Mouse (Mus musculus): ENCODE data around the gene Lmtk3. TPM values are rescaled to one million over a fixed set of nuclear protein-coding genes. Genes with fewer than 3 reads are reported as not detected.

The Lmtk3 gene
- polyA plus RNA-seq, 1 experiment from 2014 or later: 1.1 TPM

DNA sequence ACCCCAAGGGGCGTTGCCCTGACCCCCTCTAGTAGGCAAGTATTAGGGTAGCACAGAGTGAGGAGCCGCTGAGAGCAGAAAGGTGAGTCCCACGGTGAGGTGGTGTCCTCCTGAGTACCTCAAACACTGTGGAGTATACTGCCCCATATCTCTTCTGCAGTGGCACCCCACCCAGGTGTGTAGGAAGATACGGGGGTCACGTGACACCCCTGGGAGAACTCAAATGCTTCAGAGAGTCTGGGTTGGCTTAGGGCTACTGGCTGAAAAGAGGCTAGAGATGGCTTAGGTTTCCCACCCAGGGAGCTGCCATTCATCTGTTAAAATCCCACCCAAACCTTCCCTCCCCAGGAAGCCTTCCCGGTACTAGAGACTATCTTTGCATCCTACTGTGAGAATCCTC is 13.4 kb downstream of the Lmtk3 start:
- 0 out of 2 replicates have a peak, but pooled peaks cover 3% of the 10 kb centered on the region for H3K27me3 ChIP-seq (replicated peaks)
- H3K27ac ChIP-seq: no peak overlapping the region
- 0 out of 2 replicates have a peak, but pooled peaks cover 3% of the 10 kb centered on the region for H3K36me3 ChIP-seq
- 59% methylated on average over 6 of the region's 6 CpGs for WGBS
- ATAC-seq (ENCODE audit: insufficient read depth, low FRiP score, low read depth): no peak
- H3K4me3 ChIP-seq (replicated peaks): no peak overlapping the region
- H3K4me2 ChIP-seq: peak overlapping the region; percentile 93
- no peak overlapping the region for H3K9ac ChIP-seq
- peaks cover 18% of the 10 kb centered on the region for H3K4me1 ChIP-seq
- no peaks in the 10 kb centered on the region for H3K9me3 ChIP-seq

DNA sequence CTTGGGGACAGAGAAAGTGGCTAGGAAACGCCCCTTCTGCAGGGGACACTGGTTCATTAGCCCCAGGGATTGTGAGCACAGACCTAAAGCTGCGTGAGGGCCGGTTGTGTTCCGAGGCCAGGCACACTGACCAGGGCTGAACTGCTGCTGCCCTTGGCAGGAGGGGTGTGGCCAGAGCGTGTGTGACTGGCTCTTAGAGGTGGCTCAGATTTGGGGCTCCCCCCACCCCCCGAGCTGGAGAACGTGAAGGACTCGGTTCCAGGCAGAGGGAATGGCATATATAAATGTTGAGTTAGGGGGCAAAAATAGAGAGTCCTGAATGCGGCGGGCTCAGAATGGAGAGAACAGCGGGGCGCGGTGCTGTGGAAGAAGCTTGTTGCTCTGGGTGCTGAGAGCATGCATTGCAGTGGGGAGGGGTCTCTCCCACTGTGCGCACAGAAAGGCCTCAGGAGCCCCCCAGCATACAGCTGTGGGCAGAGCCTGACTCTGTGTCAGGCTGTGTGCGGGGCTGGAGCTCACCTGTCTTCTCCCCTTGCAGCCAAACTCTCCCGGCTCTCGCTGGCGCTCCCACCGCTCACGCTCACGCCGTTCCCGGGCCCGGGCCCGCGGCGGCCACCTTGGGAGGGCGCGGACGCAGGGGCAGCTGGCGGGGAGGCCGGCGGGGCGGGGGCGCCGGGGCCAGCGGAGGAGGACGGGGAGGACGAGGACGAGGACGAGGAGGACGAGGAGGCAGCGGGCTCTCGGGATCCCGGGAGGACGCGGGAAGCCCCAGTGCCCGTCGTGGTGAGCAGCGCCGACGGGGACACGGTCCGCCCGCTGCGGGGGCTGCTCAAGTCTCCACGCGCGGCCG is 14.3 kb downstream of the Lmtk3 start:
- Histone ChIP-seq H3K9me3 (no peaks in the 10 kb centered on the region), H3K4me3 (replicated peaks) (peak overlapping the region; percentile 48), H3K27me3 (replicated peaks) (0 out of 2 replicates have a peak, but pooled peaks cover 3% of the 10 kb centered on the region), H3K4me2 (peak overlapping the region; percentile 93), H3K9ac (peak overlapping the region; percentile 37; the same call in 1 of the 2 replicates), H3K36me3 (no peaks in the 10 kb centered on the region), H3K27ac (no peak overlapping the region), H3K4me1 (peaks cover 18% of the 10 kb centered on the region)
- no peak; the same call in 1 of the 2 replicates for ATAC-seq (ENCODE audit: insufficient read depth, low FRiP score, low read depth)
- 3% methylated on average over 59 of the region's 60 CpGs for WGBS

DNA sequence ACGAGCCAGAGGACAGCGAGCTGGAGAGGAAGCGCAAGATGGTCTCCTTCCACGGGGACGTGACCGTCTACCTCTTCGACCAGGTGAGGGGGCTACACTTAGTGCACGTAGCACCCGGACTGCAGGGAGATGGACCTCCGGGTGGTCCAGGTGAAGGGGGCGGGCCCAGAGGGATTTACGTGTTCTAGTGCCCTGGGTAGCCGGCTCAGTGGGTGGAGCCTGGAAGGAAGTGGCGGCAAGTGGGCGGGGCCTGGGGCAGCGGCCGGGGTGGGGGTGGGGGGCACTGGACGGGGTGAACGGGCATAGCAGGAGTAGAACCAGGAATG is 14.9 kb downstream of the Lmtk3 start:
- no peak for ATAC-seq (ENCODE audit: insufficient read depth, low FRiP score, low read depth)
- Histone ChIP-seq H3K9ac (peak overlapping the region; percentile 37; the same call in 1 of the 2 replicates), H3K27me3 (replicated peaks) (0 out of 2 replicates have a peak, but pooled peaks cover 3% of the 10 kb centered on the region), H3K9me3 (no peaks in the 10 kb centered on the region), H3K27ac (no peak overlapping the region), H3K4me3 (replicated peaks) (peak overlapping the region; percentile 48), H3K4me1 (peaks cover 18% of the 10 kb centered on the region), H3K36me3 (no peaks in the 10 kb centered on the region), H3K4me2 (peak overlapping the region; percentile 93)
- WGBS: 6% methylated on average over 19 of the region's 19 CpGs

DNA sequence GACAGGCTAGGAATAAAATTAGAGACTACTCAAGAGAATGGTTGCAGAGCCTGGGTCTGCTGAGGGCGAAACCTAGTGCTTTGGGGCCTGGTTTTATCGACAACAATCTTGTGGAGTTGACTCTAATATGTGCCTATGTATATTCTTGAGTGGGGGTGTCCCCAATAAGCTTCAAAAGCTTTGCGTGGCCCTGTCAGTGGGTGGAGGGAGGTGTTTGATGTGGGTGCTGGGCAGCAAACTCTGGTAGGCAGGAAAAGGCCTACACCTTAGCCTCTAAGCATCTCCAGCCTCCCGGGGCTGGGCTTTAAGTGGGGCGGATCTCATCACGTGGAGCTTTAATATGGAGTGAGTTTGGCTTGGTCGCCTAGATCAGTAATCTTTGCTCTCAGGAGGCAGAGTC is 15.4 kb downstream of the Lmtk3 start:
- Histone ChIP-seq H3K4me3 (replicated peaks) (peak overlapping the region; percentile 48), H3K27ac (no peak overlapping the region), H3K4me1 (peaks cover 18% of the 10 kb centered on the region), H3K4me2 (peak overlapping the region; percentile 93; the same call in 1 of the 2 replicates), H3K9ac (no peak overlapping the region), H3K27me3 (replicated peaks) (0 out of 2 replicates have a peak, but pooled peaks cover 3% of the 10 kb centered on the region), H3K36me3 (no peaks in the 10 kb centered on the region), H3K9me3 (no peaks in the 10 kb centered on the region)
- 53% methylated on average over 7 of the region's 7 CpGs for WGBS
- no peak for ATAC-seq (ENCODE audit: insufficient read depth, low FRiP score, low read depth)

DNA sequence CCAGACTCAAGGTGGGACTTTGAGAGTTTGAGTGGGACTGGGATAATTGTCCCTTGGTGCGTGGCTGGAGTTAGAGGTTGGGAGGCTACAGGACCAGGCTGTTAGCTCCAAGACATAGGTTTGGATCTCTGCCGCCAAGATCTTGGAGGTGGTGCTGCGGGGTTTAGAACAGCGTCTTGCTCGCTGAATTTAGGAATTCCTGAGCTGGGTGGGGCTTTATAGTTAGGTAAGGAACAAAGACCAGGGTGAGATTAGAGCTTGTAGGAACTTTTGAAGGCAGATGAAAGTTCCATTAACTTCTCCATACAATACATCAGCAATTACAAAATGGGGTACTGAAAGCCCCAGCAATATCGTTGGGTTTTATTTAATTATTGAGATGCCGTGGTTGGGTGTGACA is 16.5 kb downstream of the Lmtk3 start:
- Histone ChIP-seq H3K27me3 (replicated peaks) (0 out of 2 replicates have a peak, but pooled peaks cover 3% of the 10 kb centered on the region), H3K4me3 (replicated peaks) (peak overlapping the region; percentile 29), H3K9me3 (no peaks in the 10 kb centered on the region), H3K36me3 (no peaks in the 10 kb centered on the region), H3K9ac (no peak overlapping the region), H3K4me2 (peak overlapping the region; percentile 60), H3K4me1 (peaks cover 18% of the 10 kb centered on the region), H3K27ac (no peak overlapping the region)
- no peak for ATAC-seq (ENCODE audit: insufficient read depth, low FRiP score, low read depth)
- WGBS: 40% methylated on average over 7 of the region's 7 CpGs

DNA sequence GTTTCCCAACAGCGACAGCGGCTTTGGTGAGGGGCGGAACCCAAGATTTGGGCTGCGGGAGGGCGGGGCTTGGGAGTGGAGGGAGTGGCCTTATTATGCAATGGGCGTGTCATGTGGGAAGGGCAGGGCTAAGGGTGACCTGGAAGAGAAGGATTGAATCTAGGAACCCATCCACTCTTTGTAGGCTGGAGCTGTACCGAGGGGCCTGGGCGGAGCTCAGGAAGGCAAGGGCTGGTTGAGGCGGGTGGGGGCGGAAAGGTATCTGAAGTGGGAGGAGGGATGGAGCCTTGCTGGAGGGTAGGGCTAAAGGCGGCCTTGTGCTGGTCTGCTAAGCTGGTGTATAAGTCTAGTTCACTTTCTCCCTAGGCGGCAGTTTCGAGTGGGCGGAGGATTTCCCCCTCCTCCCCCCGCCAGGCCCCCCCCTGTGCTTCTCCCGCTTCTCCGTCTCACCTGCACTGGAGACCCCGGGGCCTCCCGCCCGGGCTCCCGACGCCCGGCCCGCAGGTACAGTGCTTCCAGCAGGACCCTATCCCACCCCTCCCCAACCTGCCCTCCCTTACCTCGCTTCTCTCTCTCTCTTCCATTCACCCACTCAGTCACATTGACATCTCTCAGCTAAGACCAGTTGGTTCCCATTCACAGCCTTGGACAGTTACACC is 17.1 kb downstream of the Lmtk3 start:
- peak overlapping the region; percentile 9; the same call in 1 of the 2 replicates for H3K27ac ChIP-seq
- H3K27me3 ChIP-seq (replicated peaks): 0 out of 2 replicates have a peak, but pooled peaks cover 3% of the 10 kb centered on the region
- no peaks in the 10 kb centered on the region for H3K9me3 ChIP-seq
- peak; percentile 63 for ATAC-seq (ENCODE audit: insufficient read depth, low FRiP score, low read depth)
- peak overlapping the region; percentile 29 for H3K4me3 ChIP-seq (replicated peaks)
- H3K4me2 ChIP-seq: peak overlapping the region; percentile 60
- no peak overlapping the region for H3K9ac ChIP-seq
- H3K36me3 ChIP-seq: no peaks in the 10 kb centered on the region
- 15% methylated on average over 22 of the region's 25 CpGs for WGBS
- H3K4me1 ChIP-seq: peaks cover 18% of the 10 kb centered on the region

DNA sequence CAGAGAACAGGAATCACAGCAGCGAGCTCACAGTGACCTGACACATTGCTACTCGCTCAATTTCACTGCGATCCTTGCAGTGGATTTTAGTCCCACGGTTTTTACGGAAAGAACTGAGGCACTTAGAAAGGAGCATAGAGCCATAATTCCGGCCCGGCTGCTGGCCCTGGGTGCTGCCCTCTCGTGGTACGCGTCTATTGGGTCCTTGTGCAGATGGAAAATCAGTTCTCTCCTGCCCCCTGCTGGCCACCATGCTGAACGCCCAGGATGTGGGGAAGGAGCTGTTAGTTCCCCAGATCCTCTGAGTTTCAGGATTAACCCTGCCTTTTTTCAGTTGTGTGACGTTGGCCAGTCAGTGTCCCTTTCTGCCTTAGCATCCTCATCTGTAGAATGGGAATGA is 17.8 kb downstream of the Lmtk3 start:
- H3K36me3 ChIP-seq: no peaks in the 10 kb centered on the region
- ATAC-seq (ENCODE audit: insufficient read depth, low FRiP score, low read depth): peak; percentile 66; the same call in 1 of the 2 replicates
- H3K9ac ChIP-seq: no peak overlapping the region
- WGBS: 4% methylated on average over 12 of the region's 12 CpGs
- no peaks in the 10 kb centered on the region for H3K9me3 ChIP-seq
- peak overlapping the region; percentile 29 for H3K4me3 ChIP-seq (replicated peaks)
- H3K27me3 ChIP-seq (replicated peaks): 0 out of 2 replicates have a peak, but pooled peaks cover 3% of the 10 kb centered on the region
- peak overlapping the region; percentile 60 for H3K4me2 ChIP-seq
- H3K27ac ChIP-seq: peak overlapping the region; percentile 9; the same call in 1 of the 2 replicates
- H3K4me1 ChIP-seq: peaks cover 18% of the 10 kb centered on the region

DNA sequence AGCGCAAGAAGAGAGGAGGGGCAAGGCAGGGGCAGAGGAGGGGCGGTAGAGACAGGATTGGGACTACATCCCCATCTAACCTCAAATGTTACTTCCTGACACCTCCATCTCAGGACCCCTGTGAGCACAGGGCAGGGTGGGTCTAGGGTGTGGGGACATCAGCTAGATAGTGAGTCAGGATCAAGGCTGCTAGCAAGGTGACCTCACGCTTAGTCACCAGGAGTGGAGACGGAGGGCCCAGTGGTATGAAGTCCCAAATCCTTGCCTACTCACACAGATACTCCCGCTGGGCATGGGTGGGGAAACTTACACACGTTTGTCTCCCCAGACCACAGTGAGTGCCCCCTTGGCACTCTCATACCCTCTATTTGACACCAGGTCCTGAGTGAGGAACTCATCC is 19.0 kb downstream of the Lmtk3 start:
- Histone ChIP-seq H3K4me2 (no peak overlapping the region), H3K4me3 (replicated peaks) (no peak overlapping the region), H3K4me1 (peaks cover 18% of the 10 kb centered on the region), H3K9me3 (no peaks in the 10 kb centered on the region), H3K9ac (no peak overlapping the region), H3K27ac (no peak overlapping the region), H3K36me3 (0 out of 2 replicates have a peak, but pooled peaks cover 6% of the 10 kb centered on the region), H3K27me3 (replicated peaks) (0 out of 2 replicates have a peak, but pooled peaks cover 3% of the 10 kb centered on the region)
- ATAC-seq (ENCODE audit: insufficient read depth, low FRiP score, low read depth): no peak
- WGBS: 90% methylated on average over 6 of the region's 6 CpGs

DNA sequence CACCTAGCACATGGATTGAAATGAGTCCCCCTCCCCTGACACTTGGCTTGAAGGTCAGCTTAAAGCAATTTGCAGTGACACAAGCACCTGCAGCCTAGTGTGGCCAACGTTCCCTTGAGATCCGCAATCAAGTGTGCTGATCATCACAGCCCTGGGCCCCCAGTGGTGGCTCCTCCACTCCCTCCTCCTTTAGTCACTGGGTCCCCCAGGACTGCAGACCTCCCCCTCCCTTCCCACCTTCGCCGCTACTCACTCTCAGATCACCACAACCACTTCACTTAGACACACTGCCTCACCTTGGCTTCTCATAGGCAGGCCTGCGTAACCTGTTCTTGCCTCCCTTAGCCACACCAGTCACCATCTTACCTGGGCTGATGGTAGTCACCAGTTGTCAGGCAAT is 22.4 kb downstream of the Lmtk3 start:
- H3K4me1 ChIP-seq: 0 out of 2 replicates have a peak, but pooled peaks cover 3% of the 10 kb centered on the region
- H3K36me3 ChIP-seq: peaks cover 39% of the 10 kb centered on the region
- H3K4me2 ChIP-seq: no peak overlapping the region
- no peaks in the 10 kb centered on the region for H3K9me3 ChIP-seq
- no peak overlapping the region for H3K4me3 ChIP-seq (replicated peaks)
- no peaks in the 10 kb centered on the region for H3K27me3 ChIP-seq (replicated peaks)
- 61% methylated on average over 5 of the region's 5 CpGs for WGBS
- H3K9ac ChIP-seq: no peak overlapping the region
- no peak overlapping the region for H3K27ac ChIP-seq
- ATAC-seq (ENCODE audit: insufficient read depth, low FRiP score, low read depth): no peak

DNA sequence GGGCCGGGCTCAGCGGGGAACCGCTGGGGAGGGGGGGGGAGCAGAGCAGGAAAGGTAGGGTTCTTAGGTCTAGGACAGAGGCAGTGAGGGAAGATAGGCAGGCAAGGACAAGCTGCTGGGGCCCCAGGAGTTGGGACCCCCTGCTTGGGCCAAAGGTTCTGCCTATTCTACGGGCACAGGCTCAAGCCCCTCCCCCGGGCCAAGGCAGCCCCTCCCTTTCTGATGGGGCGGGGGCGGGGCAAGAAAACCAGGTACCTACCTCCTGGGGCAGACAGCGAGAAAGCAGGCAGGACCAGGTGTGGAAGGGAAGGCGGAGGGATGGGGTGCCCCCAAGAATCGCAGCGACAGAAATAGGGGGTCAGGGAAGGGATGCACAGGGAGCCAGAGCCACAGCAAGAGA is 24.9 kb downstream of the Lmtk3 start:
- Histone ChIP-seq H3K27ac (no peak overlapping the region), H3K36me3 (peaks cover 58% of the 10 kb centered on the region), H3K27me3 (replicated peaks) (no peaks in the 10 kb centered on the region), H3K4me3 (replicated peaks) (no peak overlapping the region), H3K9ac (no peak overlapping the region), H3K4me1 (peaks cover 8% of the 10 kb centered on the region), H3K4me2 (no peak overlapping the region), H3K9me3 (no peaks in the 10 kb centered on the region)
- ATAC-seq (ENCODE audit: insufficient read depth, low FRiP score, low read depth): no peak
- 42% methylated on average over 11 of the region's 11 CpGs for WGBS

DNA sequence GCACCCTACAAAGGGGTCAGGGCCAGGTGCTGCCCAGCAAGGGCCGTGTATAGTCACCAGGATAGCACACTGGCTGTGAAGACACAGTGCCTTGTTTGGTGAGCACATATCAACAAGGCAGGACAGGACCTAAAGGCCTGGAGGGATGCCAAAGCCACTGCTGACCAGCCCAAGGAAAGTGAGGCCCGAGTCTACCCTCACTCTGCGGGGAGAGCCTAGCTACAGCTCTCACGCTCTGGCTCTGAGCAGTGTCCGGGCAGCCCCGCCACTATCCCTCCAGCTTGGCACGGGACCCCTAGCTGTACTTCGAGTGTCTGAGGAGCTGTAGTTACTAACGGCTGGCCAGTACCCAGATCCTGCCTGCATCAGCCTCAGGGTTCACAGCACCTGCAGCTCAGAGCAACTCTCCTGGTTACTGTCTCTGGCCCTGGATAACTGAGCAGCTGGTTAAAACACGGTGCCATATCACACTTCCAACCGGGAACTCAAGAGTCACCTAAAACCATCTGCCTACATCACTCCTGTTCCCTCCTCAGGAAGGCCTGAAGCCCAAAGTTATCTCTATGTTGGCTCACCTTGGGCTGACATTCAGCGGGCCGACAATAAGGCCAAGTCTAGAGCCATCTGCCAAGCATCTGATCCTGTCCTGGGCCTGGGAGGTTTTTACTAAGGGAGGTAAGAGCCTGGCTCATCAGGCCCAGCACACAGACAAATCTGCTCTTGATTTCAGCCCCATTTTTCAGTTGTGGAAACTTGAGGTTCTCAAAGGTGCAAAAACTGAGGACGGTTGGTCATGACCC is 25.9 kb downstream of the Lmtk3 start:
- H3K36me3 ChIP-seq: peaks cover 58% of the 10 kb centered on the region

More for the DNA sequence above, 25.9 kb downstream of the Lmtk3 start:
- H3K4me2 ChIP-seq: no peak overlapping the region
- H3K27me3 ChIP-seq (replicated peaks): no peaks in the 10 kb centered on the region
- no peak overlapping the region for H3K27ac ChIP-seq
- WGBS: 84% methylated on average over 14 of the region's 14 CpGs
- peaks cover 8% of the 10 kb centered on the region for H3K4me1 ChIP-seq
- H3K4me3 ChIP-seq (replicated peaks): no peak overlapping the region
- H3K9ac ChIP-seq: no peak overlapping the region
- ATAC-seq (ENCODE audit: insufficient read depth, low FRiP score, low read depth): no peak
- H3K9me3 ChIP-seq: no peaks in the 10 kb centered on the region

Measured in stomach, embryonic 15.5 days (tissue).